Mouse (Mus musculus) heart, embryonic 12.5 days (tissue): ENCODE data around the gene Gdpgp1. TPM values are rescaled to one million over a fixed set of nuclear protein-coding genes. Genes with fewer than 3 reads are reported as not detected.

Source experiments
- ATAC-seq: fragments of 200-750 bp; cut with Nextera tagmentation; 2 replicates; pipeline ENCODE4 v1.8.0; 2017; ENCODE audit warnings: moderate TSS enrichment, moderate library complexity; ENCODE audit not compliant: insufficient number of reproducible peaks, low FRiP score
- H3K27ac ChIP-seq: fragments of 300-500 bp; sonication (generic); 2 replicates; pipeline ENCODE4 v1.5.1; 2016; ENCODE audit warnings: mild to moderate bottlenecking, moderate library complexity; ENCODE audit not compliant: poor library complexity, severe bottlenecking
- H3K27me3 ChIP-seq: fragments of 300-500 bp; sonication (generic); replicated peaks from 2 replicates; pipeline ENCODE4 v1.6.1; 2016; ENCODE audit warnings: mild to moderate bottlenecking, moderate library complexity
- H3K36me3 ChIP-seq: fragments of 300-500 bp; sonication (generic); 2 replicates; pipeline ENCODE4 v1.6.1; 2016; ENCODE audit warnings: mild to moderate bottlenecking, moderate library complexity
- H3K4me1 ChIP-seq: fragments of 300-500 bp; sonication (generic); replicated peaks from 2 replicates; pipeline ENCODE4 v1.6.1; 2016; ENCODE audit warnings: mild to moderate bottlenecking
- H3K4me2 ChIP-seq: fragments of 300-500 bp; sonication (generic); 2 replicates; pipeline ENCODE4 v1.6.1; 2016; ENCODE audit warnings: mild to moderate bottlenecking, moderate library complexity
- H3K4me3 ChIP-seq: fragments of 300-500 bp; sonication (generic); 2 replicates; pipeline ENCODE4 v1.5.1; 2016; ENCODE audit warnings: mild to moderate bottlenecking
- H3K9ac ChIP-seq: fragments of 300-500 bp; sonication (generic); 2 replicates; pipeline ENCODE4 v1.6.1; 2016; ENCODE audit warnings: mild to moderate bottlenecking, moderate library complexity
- H3K9me3 ChIP-seq: fragments of 300-500 bp; sonication (generic); replicated peaks from 2 replicates; pipeline ENCODE4 v1.6.1; 2016; ENCODE audit warnings: mild to moderate bottlenecking, moderate library complexity
- WGBS: fragments of 180-500 bp; shearing (Covaris S2); methylation state at CpG from one replicate; pipeline ENCODE4 v1.1.7; 2016; 5-methylcytosine and 5-hydroxymethylcytosine counted together
- polyA plus RNA-seq: library from polyadenylated mRNA; unstranded; fragments of >200 nt; fragmentation: Nextera tagmentation; extraction: Ambion mirVana; gene quantifications from 2 replicates; pipeline ENCODE4 v1.2.1, GENCODE M21; 2016

Gdpgp1 gene
- polyA plus RNA-seq = 3.6 and 3.9 TPM in 2 replicates

DNA sequence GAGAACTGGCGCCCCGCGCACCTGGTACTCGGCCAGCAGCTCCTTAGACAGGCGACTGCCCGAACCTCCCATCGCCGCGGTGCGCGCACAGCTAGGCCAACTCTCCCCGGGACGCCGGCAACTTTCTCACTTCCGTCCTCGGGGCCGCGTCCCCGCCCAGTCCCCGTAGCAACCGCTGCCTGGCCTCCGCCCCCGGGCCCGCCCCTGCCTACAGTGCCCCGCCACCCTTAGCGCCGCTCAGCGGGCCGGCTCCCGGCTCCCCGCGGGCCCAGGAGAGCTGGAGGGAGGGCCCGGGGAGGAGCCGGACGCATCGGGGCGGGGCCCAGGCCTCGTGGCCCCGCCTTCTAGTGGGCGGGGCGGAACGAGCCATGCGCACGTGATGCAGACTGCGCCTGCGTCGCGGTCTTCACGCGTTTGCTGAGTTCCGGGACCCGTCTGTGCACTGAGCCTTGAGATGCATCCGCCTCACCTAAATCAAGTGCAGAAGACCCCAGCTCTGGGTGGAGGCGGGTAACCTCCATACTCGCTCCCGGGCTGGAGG lies at the start of gene Gdpgp1, which contains the start of gene Cib1:
Gene Gdpgp1 (plus strand): TSS at position 377 of the 541 bp plus-strand sequence.
Gene Cib1 (minus strand): TSS at position 325 of the 541 bp plus-strand sequence.
- peak within 1 kb of the TSS; percentile 52 for H3K27ac ChIP-seq

DNA sequence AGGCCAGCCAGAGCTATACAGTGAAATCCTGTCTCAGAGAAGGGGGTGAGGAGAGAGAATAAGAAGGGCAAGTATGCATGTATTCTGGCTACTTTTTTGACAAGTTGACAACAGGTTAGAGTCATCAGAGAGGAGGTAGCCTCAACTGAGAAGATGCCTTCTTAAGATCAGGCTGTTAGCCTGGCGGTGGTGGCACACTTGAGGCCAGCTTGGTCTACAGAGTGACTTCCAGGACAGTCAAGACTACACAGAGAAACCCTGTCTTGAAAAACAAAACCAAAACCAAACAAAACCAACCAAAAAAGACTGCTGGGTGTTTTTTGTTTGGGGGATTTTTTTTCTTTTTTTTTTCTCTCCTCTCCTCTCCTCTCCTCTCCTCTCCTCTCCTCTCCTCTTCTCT lies 49.2 kb upstream of the Gdpgp1 start:
- H3K4me3 ChIP-seq = no peak overlapping the region
- H3K9ac ChIP-seq = no peak overlapping the region
- 88% methylated on average over 1 of the region's 1 CpGs for WGBS
- no peaks in the 10 kb centered on the region for H3K36me3 ChIP-seq
- no peaks in the 10 kb centered on the region for H3K9me3 ChIP-seq
- H3K4me2 ChIP-seq = no peak overlapping the region
- H3K27ac ChIP-seq = no peak overlapping the region
- no peak for ATAC-seq
- H3K27me3 ChIP-seq = peaks cover 3% of the 10 kb centered on the region; the same call in 1 of the 2 replicates
- H3K4me1 ChIP-seq = peaks cover 47% of the 10 kb centered on the region

More for the DNA sequence above, at the start of gene Gdpgp1, which contains the start of gene Cib1:
- Histone ChIP-seq H3K9ac (peak within 1 kb of the TSS; percentile 79), H3K4me3 (peak within 1 kb of the TSS; percentile 73), H3K27me3 (no peaks in the 10 kb centered on the region), H3K36me3 (peaks cover 6% of the 10 kb centered on the region), H3K4me2 (peak within 1 kb of the TSS; percentile 89), H3K9me3 (no peaks in the 10 kb centered on the region), H3K4me1 (peaks cover 10% of the 10 kb centered on the region)
- WGBS = under 1% methylated on average over 56 of the region's 56 CpGs
- peak; percentile 100 for ATAC-seq

DNA sequence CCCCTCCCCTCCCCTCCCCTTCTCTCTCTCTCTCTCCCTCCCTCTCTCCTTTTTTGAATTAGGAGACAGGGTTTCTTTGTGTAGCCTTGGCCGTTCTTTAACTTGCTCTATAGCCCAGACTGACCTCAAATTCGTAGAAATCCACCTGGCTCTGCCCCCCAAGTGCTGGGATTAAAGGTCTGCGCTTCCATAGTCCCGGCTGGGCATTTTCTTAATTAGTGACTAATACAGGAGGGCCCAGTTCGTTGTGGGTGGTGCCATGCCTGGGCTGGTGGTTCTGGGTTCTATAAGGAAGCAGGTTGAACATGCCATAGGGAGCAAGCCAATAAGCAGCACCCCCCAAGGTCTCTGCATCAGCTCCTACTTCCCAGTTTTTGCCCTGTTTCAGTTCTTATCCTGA lies 48.7 kb upstream of the Gdpgp1 start:
- Histone ChIP-seq H3K4me1 (peaks cover 49% of the 10 kb centered on the region), H3K9me3 (no peaks in the 10 kb centered on the region), H3K4me2 (no peak overlapping the region), H3K9ac (no peak overlapping the region), H3K27me3 (no peaks in the 10 kb centered on the region; the same call in 1 of the 2 replicates), H3K36me3 (no peaks in the 10 kb centered on the region), H3K27ac (no peak overlapping the region), H3K4me3 (no peak overlapping the region)
- 69% methylated on average over 5 of the region's 5 CpGs for WGBS
- no peak for ATAC-seq

DNA sequence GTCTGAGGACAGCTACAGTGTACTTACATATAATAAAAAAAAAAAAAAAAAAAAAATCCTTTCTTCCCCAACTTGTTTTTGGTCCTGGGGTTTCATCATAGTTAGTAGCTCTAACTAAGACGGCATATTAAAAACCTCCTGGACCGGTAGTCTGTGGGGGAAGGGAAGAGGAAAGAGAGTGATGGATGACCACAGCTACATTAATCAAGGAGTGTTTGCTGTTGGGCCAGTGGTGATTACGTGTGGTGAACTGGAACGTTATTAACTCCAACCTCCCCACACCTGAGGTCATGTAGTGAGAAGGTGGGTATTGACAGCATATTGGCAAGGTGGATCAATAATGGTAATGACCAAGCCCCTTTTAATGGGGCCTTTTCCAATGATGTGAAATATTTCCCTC lies 48.1 kb upstream of the Gdpgp1 start:
- Histone ChIP-seq H3K4me2 (no peak overlapping the region), H3K4me1 (peaks cover 55% of the 10 kb centered on the region), H3K4me3 (no peak overlapping the region), H3K36me3 (no peaks in the 10 kb centered on the region), H3K27ac (peak overlapping the region; percentile 98), H3K9me3 (no peaks in the 10 kb centered on the region), H3K9ac (no peak overlapping the region), H3K27me3 (no peaks in the 10 kb centered on the region; the same call in 1 of the 2 replicates)
- WGBS = 69% methylated on average over 4 of the region's 4 CpGs
- ATAC-seq = no peak

DNA sequence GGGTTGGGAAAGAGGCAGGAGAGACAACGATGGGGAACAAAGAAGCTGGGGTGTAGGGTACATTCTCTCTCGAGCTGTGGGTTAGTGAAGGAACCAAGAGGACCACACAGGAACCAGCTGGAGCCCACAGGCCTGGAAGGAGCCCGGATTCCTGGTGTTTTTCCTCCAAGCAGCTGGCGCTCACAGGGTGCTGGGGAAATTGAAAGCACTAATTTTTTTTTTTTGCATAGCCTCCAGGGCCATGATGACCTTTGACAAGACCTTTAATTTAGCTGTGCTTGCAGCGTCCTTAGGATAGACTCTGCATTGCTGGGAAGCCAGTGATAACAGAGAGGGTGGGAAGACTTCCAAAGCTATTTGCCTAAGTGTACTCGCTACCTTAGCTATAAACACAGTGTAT lies 47.7 kb upstream of the Gdpgp1 start:
- 53% methylated on average over 6 of the region's 6 CpGs for WGBS
- Histone ChIP-seq H3K4me1 (peaks cover 56% of the 10 kb centered on the region), H3K27ac (peak overlapping the region; percentile 98), H3K9ac (no peak overlapping the region), H3K4me2 (no peak overlapping the region), H3K27me3 (no peaks in the 10 kb centered on the region; the same call in 1 of the 2 replicates), H3K9me3 (no peaks in the 10 kb centered on the region), H3K4me3 (no peak overlapping the region), H3K36me3 (no peaks in the 10 kb centered on the region)
- no peak for ATAC-seq

DNA sequence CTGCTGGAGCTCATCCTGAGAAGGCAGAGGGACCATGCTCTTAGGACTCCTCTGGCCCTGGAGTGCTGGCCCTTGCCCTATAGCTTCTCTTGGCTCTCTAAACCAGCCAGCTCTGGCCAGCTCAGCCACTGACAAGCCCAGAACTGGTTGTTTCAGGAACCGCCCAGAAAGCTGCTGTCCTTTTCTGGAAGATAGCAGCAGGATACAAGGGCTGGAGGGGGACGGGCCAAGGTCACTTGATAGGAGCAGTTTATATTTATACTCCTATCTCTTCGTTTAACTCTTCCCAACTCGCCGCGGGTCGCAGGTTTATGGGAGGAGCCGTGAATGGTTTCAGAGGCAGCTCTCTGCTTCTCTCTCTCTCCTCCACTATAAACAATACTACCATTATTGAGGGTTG lies 46.6 kb upstream of the Gdpgp1 start:
- no peaks in the 10 kb centered on the region for H3K9me3 ChIP-seq
- no peaks in the 10 kb centered on the region for H3K36me3 ChIP-seq
- peak overlapping the region; percentile 55 for H3K4me3 ChIP-seq
- H3K27me3 ChIP-seq = no peaks in the 10 kb centered on the region; the same call in 1 of the 2 replicates
- H3K4me1 ChIP-seq = peaks cover 58% of the 10 kb centered on the region
- peak overlapping the region; percentile 71 for H3K9ac ChIP-seq
- peak overlapping the region; percentile 72 for H3K4me2 ChIP-seq
- peak; percentile 76 for ATAC-seq
- peak overlapping the region; percentile 98 for H3K27ac ChIP-seq
- WGBS = 5% methylated on average over 8 of the region's 8 CpGs

DNA sequence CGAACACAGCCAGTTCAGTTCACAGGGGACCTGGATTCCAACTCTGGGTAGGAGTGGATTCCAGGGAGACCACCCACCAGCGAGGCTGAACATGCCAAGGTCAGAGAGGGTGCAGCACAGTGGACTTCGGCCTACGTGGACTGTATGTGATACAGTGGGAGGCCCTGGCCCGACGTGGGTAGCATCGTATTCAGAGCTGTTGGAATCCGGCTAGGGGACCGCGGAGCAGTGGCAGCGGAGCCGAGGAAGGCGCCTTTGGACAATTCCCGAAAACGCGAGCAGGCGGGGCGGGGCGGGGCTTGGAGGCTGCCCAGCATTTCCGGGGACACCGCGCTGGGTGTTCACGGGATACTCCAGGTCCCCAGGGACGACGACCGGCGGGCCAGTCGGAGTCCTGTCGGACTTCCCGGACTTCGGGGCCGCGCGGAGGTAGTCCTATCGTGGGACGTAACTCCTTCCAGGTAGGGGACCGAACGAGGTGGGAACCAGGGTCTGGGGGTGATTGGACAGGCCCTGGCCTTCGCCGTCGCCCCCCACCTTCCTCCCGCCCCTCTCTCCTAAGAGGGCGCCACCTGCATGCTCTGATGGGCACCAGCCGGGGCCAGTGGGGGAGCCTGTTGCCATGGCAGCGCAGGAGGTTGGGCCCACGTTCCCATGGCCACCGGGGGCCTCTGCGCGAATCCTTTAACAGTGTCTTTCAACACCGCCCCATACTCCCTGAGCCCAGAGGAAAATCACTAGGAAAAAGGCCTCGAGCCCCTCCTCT lies 46.0 kb upstream of the Gdpgp1 start, which contains the start of gene Sema4b:
Gene Sema4b (plus strand): TSS at position 311 of the 766 bp plus-strand sequence.
- Histone ChIP-seq H3K27me3 (no peaks in the 10 kb centered on the region; the same call in 1 of the 2 replicates), H3K4me3 (peak within 1 kb of the TSS; percentile 55), H3K9ac (peak within 1 kb of the TSS; percentile 71), H3K27ac (peak within 1 kb of the TSS; percentile 98), H3K36me3 (no peaks in the 10 kb centered on the region), H3K4me1 (peaks cover 59% of the 10 kb centered on the region), H3K4me2 (peak within 1 kb of the TSS; percentile 72), H3K9me3 (no peaks in the 10 kb centered on the region)
- ATAC-seq = peak; percentile 83
- WGBS = under 1% methylated on average over 51 of the region's 51 CpGs

DNA sequence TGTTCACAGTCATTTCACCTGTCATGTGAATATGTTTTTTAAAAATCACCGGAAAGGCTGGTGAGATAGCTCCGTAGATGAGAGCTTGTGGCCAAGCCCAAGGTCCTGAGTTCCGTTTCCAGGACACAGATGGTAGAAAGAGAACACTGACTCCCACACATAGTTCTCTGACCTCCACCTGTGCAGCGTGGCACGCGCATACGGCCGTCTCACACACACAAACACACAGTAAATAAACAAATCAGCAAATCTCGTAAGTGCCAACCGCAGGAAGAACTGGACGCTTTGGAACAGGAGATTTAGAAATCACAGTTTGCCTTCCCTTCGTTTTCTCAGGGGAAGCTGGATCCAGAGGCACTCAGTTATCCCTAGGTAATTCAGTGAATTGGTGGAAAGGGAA lies 45.2 kb upstream of the Gdpgp1 start:
- Histone ChIP-seq H3K4me3 (peak overlapping the region; percentile 55), H3K27ac (peak overlapping the region; percentile 98; the same call in 1 of the 2 replicates), H3K9ac (peak overlapping the region; percentile 71), H3K9me3 (no peaks in the 10 kb centered on the region), H3K4me2 (peak overlapping the region; percentile 72), H3K4me1 (peaks cover 65% of the 10 kb centered on the region), H3K27me3 (no peaks in the 10 kb centered on the region; the same call in 1 of the 2 replicates), H3K36me3 (no peaks in the 10 kb centered on the region)
- WGBS = 73% methylated on average over 12 of the region's 12 CpGs
- ATAC-seq = no peak

DNA sequence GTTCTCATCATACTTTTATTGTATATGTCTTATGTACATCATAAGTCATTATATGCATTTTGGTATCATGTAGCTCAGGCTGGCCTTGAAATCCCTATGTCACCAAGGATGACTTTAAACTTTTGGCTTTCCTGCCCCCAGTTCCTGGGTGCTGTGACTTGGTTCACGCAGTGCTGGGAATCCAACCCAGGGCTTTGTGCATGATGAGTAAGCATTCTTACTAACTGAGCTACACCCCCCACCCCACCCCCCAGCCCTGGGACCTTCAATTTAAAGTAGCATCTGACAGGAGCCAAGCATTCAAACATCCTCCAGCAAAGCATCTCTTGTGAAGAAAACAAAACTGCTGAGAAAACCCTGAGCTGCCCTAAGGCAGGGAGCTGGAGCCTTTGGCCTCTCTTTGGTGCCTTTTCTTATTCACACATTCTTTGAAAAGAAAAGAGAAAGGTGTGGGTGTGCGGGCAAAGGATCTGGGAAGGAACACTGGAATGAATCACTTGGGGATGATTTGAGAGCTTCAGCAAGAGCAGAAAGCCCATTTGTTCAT lies 44.0 kb upstream of the Gdpgp1 start:
- Histone ChIP-seq H3K9me3 (no peaks in the 10 kb centered on the region), H3K4me2 (no peak overlapping the region), H3K27me3 (no peaks in the 10 kb centered on the region; the same call in 1 of the 2 replicates), H3K9ac (no peak overlapping the region), H3K27ac (no peak overlapping the region), H3K36me3 (no peaks in the 10 kb centered on the region), H3K4me3 (no peak overlapping the region), H3K4me1 (peaks cover 70% of the 10 kb centered on the region)
- WGBS = 87% methylated on average over 2 of the region's 2 CpGs
- no peak for ATAC-seq

DNA sequence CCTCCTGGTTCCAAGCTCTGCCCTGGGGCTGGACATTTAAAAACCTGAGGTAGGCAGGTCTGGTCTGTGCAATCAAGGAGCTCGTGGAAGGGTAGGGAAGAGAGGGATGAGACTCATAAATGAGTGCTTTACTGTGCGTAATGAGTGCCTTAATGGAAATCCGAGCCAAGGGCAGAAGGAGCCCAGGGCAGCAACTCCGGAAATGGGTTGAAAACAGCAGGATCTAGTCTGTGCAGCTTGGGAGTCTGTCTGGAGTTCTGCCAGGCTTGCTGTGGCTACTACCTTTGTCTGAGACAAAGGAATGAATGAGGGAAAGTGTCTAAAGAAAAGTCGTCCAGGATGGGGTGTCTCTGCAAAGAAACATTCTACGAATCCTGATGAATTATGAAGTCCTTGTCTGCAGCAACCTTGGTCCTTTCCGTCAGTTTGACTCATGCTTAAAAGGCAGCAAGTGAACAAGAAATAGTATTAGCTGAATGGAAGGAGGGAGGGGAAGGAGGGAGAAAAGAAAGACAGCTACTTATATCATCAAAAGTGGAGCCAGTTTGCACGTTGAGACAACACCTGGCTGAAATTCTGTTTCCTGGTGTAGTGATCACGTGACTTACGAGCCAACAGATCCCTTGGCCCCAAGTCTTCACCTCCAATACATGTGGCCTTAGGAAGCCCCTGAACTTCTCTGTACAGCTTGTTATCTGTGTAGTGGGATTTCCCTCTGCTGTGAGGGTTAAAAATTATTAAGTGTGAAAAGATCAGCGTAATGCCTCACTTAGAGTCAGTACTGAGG lies 43.3 kb upstream of the Gdpgp1 start:
- Histone ChIP-seq H3K4me1 (peaks cover 74% of the 10 kb centered on the region), H3K9ac (no peak overlapping the region), H3K27me3 (no peaks in the 10 kb centered on the region; the same call in 1 of the 2 replicates), H3K36me3 (no peaks in the 10 kb centered on the region), H3K4me2 (no peak overlapping the region), H3K4me3 (no peak overlapping the region), H3K27ac (no peak overlapping the region), H3K9me3 (no peaks in the 10 kb centered on the region)
- ATAC-seq = no peak
- 63% methylated on average over 11 of the region's 11 CpGs for WGBS
